Mouse (Mus musculus) layer of hippocampus, adult 11-12 months (tissue): ENCODE measurements around the gene Slc4a7.
"Not testable (repeated sequence)": the region's sequence is repeated elsewhere in the genome, so short reads cannot be mapped to it uniquely, and the experiment has no call there.

Experiments
- DNase-seq: peaks from one replicate; pipeline ENCODE4 v3.0.0; 2022; ENCODE audit warnings: low spot score

The Slc4a7 gene

GRCm38 (mm10) chr14:14800332-14800731 lies 98.3 kb downstream of the Slc4a7 start:
- DNase-seq: no peak

- DNase-seq: no peak
Observed at GRCm38 (mm10) chr14:14800810-14801209, 98.7 kb downstream of the Slc4a7 start.

- not testable (repeated sequence) for DNase-seq
Observed at GRCm38 (mm10) chr14:14803115-14803514, 101.0 kb downstream of the Slc4a7 start, which contains the start of gene Nek10. Nek10 (plus strand) TSS chr14:14803415.

GRCm38 (mm10) chr14:14803921-14804517 lies 101.9 kb downstream of the Slc4a7 start:
- DNase-seq: peak; percentile 63

- DNase-seq: no peak
Observed at GRCm38 (mm10) chr14:14804518-14805212, 102.6 kb downstream of the Slc4a7 start.

GRCm38 (mm10) chr14:14832520-14833240 lies 130.6 kb downstream of the Slc4a7 start:
- peak; percentile 60 for DNase-seq

- no peak for DNase-seq
Observed at GRCm38 (mm10) chr14:14833498-14833897, 131.4 kb downstream of the Slc4a7 start.

GRCm38 (mm10) chr14:14834266-14834665 lies 132.2 kb downstream of the Slc4a7 start:
- peak; percentile 64 for DNase-seq

GRCm38 (mm10) chr14:14837627-14838026 lies 135.5 kb downstream of the Slc4a7 start:
- no peak for DNase-seq

GRCm38 (mm10) chr14:14838109-14838508 lies 136.0 kb downstream of the Slc4a7 start:
- no peak for DNase-seq

- DNase-seq: peak; percentile 36
Observed at GRCm38 (mm10) chr14:14842734-14843530, 140.9 kb downstream of the Slc4a7 start.
